Mouse (Mus musculus) lung, postnatal 10 days (tissue): ENCODE measurements around the gene Cdkl4.

Experiments used
- DNase-seq: peaks from one replicate; pipeline ENCODE4 v3.0.0; 2021

Gene Cdkl4

DNA sequence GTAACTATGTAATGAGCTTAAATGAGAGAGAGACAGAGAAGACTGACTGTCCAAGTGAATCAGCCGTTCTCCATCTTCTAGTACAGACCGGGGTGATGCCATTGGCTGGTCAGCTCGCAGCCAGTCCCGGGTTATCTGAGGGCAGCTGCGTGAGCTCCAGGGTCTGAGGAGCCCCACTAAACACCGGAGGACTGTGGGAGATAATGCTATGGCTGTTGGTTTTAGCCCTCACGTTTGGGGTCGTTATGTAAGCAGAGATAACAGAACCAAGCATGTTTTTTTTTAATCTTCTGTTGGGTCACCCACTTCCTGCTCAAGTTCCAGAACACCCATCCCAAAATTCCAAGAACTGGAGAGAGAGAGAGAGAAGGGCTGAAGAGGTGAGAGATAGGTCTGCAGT lies 63.8 kb downstream of the Cdkl4 start:
- DNase-seq: no peak

GRCm38 (mm10) chr17:80510459-80510855 lies 67.2 kb downstream of the Cdkl4 start:
- DNase-seq: no peak

DNA sequence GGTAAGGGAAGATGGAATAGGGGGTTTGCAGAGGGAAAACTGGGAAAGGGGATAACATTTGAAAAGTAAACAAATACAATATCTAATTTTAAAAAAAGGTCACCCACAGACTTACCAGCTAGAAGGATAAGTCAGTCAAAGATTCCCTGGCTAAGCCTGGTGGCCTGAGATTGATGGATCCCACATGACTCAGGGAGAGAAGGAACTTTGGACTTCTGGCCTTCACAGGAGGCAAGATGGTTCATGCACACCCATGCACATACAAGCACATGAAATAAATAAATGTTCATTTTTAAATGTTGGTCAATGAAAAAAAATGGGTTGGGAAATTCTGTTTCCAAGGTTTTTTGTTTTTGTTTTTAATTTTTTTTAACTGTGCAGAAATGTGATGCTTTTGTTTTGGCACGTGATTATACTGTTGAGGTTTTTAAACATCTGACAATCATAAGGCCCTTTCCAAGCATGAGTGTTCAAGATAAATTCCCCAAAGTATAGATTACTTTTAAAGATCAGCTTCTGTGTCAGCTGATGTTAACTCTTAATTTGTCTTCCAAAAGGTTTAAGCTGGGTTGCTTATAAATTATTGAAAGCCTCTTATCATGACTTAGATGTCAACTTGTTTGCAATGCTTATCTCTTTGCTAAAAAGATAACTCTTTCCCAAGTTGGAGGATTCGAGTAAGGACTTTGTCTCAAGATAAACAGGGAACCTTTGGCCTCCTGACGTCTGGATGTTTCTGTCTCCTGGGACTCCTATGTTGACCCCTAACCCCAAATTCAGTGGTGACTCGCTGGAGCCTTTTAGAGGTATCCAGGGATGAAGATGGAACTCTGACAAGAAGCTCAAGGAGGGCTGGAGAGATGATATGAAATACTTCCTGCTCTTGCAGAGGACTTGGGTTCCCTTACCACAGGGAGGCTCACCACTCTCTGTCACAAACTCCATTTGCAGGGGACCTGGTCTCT lies 67.8 kb downstream of the Cdkl4 start:
- no peak for DNase-seq

DNA sequence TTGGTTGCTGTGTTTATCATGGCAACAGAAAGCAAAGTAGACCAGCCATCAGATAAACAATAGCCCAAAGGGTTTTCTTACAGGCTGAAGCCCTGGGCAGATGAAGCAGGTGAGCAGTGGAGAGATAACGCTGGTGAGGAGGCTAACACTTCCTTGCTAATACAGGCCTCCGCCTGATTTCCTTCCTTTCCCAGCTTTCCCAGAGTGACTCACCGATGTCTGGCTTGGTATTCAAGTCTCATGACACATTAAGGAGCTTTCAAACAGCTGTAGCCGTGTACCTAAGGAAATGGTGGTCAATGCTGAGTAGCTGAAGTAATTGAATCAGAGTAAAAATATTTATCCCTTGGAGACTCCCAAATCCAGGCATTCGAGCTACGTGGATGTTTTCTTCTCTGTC lies 71.8 kb downstream of the Cdkl4 start:
- DNase-seq: no peak

GRCm38 (mm10) chr17:80505342-80505741 lies 72.3 kb downstream of the Cdkl4 start:
- no peak for DNase-seq

- no peak for DNase-seq
These were observed 75.8 kb downstream of the Cdkl4 start for GRCm38 (mm10) chr17:80501805-80502172.

DNA sequence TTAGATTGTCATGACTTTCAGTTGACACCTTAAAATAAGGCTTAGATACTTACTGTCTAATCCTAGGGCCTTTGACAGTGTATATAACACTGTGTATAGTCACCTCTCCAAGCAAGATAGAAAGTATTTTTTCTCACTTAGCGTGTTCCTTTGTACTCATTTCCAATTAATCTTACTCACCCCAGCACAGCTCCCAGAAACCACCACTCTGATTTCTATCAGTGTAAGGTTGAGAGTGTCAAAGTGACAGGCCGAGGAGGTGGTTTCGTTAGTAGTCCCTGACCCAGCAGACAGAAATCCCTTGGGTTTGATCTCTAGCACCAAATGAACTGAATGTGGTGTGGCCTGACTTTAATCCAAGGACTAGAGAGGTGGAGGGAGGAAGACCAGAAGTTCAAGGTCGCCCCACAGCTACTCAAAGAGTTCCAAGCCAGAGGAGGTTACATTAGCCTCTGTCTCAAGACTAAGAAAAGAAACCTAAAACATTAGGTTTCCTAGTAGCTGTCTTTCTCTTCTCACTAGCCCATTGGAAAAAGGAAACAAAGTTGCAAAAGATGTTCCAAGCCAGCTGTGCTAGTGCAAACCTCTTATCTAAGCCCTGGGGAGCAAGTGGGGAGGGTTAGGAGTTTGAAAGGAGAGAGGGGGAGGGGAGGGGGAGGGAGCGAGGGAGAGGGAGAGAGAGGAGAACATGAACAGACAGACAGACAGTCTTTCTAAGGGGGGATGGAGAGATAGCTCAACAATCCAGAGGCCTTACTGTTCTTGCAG lies 76.4 kb downstream of the Cdkl4 start:
- no peak for DNase-seq

GRCm38 (mm10) chr17:80500025-80500424 lies 77.6 kb downstream of the Cdkl4 start:
- no peak for DNase-seq

GRCm38 (mm10) chr17:80498600-80499268 lies 78.9 kb downstream of the Cdkl4 start:
- no peak for DNase-seq

DNA sequence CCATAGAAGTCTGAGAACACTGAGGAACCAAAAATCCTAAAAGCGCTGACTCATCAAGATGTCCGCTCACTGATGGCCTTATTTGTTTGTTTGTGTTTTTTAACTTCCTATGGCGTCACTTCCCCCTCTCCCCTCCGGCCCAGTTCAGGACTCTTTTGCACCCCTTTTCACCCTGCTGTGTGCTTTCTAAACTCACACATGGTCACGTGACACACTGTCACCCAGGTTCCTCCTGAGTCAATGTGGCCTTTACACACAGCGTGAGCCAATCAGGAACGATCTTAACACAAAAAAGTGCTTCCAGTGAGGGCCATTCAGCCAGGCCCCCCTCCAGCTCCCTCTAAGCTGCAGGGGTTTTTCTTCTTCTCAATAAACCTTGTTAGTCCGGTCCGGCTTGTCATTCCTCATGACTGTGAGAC lies 80.4 kb downstream of the Cdkl4 start:
- DNase-seq: no peak

GRCm38 (mm10) chr17:80496607-80497170 lies 80.9 kb downstream of the Cdkl4 start:
- no peak for DNase-seq

- no peak for DNase-seq
These were observed 81.4 kb downstream of the Cdkl4 start for GRCm38 (mm10) chr17:80496185-80496584.

- DNase-seq: no peak
These were observed 83.7 kb downstream of the Cdkl4 start for GRCm38 (mm10) chr17:80493891-80494290.

DNA sequence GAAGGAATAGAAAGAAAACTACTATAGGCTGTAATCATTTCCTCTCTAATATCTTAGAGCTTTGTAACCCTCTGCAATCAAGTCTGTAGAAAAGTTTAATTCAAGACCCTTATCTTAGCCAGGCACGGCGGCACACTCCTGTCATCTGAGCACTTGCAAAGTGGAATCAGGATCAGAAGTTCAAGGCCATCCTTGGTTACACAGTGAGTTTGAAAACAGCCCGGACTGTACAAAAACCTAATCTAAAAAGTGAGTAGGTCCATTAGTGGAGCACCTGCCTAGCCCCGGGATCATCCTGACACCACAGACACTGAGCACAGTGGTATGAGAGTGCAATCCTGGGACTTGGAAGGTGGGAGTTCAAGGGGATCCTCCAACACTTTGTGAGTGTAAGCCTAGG lies 84.8 kb downstream of the Cdkl4 start:
- no peak for DNase-seq

- DNase-seq: no peak
These were observed 85.3 kb downstream of the Cdkl4 start for GRCm38 (mm10) chr17:80492274-80492673.

DNA sequence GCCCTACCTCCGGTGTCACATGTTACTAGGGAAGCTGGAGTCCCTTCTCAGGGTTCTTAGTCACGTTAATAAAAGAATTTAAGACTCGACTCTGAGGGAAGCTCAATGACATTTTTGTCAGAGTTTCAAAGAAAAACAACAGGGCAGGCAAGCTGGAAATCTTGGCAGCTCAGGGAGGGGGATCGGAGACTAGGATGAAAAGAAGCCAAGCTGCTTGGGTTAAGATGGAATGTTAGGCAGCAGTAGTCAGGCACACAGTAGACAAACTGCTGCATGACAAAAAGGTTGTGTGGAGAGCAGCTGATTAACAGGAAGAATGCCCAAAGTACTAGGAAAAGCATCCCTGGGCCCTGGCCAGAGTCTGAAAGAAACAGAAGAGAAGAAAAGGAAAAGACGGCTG lies 87.4 kb downstream of the Cdkl4 start:
- DNase-seq: peak; percentile 5

DNA sequence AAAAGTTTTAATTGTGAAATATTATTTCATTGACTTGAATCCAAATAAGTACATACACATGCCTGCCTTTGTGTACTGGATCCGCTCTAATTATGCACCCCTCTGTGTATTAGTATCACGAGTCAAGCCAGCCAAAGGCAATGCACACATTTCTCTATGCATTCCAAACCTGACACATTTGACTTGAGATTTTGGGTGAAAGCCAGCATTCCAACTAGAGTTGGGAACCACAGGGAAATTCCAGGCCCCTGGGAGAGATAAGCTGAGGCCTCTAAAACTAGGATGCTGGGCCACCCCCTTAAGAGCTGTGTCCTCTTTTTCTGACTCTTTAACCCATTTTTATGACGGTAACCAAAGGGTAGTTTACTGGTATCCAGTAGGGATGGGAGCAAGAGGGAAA lies 88.7 kb downstream of the Cdkl4 start:
- no peak for DNase-seq

GRCm38 (mm10) chr17:80485160-80485559 lies 92.5 kb downstream of the Cdkl4 start:
- no peak for DNase-seq

- DNase-seq: no peak
These were observed 96.8 kb downstream of the Cdkl4 start for GRCm38 (mm10) chr17:80480855-80481224.

DNA sequence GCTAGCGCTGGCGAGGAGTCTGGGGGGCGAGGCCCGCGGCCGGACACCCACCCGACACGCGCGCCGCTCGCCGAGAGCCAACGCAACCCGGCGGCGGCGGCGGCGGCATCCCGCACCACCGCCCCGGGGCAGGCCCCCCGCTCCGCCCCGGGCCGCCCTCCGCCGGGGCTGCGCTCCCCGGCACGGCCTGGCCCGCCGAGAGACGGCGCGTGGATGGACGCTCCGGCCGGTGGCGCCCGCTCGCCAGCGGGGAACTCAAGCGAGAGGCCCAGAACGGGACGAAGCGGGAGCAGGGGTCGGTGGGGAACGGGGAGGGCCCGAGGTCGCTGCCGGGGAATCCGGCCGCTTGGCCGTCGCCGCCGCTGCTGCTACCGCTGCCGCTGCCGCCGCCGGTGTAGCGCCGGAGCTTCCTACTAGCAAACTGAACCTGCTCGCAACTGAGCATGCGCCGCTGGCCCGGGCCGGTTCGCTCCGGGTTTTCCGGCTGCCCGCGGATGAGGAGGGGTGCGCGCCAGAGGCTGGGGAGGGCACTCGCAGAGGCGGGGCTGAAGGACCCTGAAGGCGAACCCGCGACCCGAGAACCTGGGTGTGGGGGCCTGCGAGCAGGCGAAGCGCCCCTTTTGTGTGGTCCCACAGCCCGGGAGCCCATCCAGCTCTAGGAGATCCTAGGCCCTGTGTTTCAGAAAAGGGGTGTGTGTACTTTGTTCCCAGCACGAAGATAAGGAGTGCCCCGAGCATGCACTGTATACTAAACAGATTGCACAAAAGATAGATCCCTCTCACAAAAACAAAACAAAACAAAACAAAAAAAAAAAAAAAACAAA lies 97.4 kb downstream of the Cdkl4 start, which contains the start of gene Sos1:
Gene Sos1, minus strand, starts transcription at position 423 of the 824 bp plus-strand sequence.
- DNase-seq: peak; percentile 97

DNA sequence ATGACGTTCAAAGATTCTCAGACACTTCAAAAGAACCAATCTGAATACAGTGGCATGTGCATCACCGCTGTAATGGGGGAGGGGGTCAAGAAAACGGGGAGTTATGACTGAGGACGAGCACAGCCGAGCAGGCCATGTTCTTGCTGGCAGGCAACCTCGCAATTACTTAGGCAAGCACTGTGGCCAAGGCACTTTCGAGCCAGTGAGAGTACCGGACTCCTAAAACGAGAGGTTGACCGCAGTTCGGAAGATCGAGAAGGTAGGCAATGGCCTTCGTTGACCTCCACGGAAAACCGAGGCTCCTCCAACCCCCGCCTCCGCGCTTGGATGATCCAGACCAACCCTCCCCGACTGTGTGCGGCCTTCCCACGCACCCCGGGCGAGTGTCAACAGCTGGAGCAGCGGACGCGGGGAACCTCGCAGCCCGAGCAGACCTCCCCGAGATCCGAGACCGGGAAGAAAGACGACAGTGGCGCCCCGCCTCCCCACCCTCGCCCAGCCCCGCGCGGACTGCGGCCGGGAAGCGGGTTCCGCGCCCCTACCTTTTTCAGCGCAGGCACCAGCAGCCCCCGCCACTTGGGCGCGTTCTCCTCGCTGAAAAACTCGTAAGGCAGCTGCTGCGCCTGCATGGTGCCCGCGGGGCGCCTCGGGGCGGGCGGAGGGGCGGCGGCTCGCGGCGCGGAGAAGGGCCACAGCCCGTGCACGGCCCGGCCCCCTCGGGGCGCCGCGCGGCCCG lies 98.2 kb downstream of the Cdkl4 start:
- DNase-seq: peak; percentile 69
